Mouse (Mus musculus) small intestine, adult 2 months (tissue): Measurements from ENCODE around the gene D16Ertd472e.

Experiments used
- CTCF ChIP-seq: fragments of 200-500 bp; IDR thresholded peaks from 2 replicates; pipeline ENCODE4 v1.5.1; 2012; ENCODE audit warnings: low read depth, mild to moderate bottlenecking, control low read depth, inconsistent platforms, low read length, moderate library complexity, mixed read lengths; ENCODE audit not compliant: insufficient replicate concordance, insufficient read length; ENCODE audit errors: extremely low read depth
- POLR2A ChIP-seq: fragments of 200-500 bp; IDR thresholded peaks from 2 replicates; pipeline ENCODE4 v1.6.1; 2012; ENCODE audit warnings: low read depth, mild to moderate bottlenecking, control low read depth, inconsistent platforms, low read length, moderate library complexity

DNA sequence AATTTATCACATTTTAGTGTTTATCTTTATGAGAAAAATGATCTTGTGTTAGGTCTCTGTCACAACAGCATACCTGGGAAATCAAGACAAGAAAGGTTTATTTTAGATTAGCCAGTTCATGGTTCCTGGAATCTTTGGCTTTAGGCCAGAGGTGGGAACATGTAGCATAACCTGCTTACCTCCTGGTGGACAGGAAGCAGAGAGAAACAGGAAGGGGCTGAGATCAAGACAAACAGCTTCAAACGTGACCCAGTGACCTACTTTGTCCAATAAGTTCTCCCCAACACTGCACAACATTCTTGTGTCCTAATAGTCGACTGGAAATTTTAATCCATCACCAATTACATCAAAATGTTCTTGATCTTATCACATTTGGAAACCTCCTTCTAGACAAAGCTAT, 19.9 kb upstream of the D16Ertd472e start:
- TF ChIP-seq CTCF (no peak), POLR2A (no peak)
